Comparison of ENCODE assay signal across 8 mouse cellular contexts in genomic region chr7:133776626-133776996, GRCm38 (mm10). TPM values are rescaled to one million over a fixed set of nuclear protein-coding genes. Genes with fewer than 3 reads are reported as not detected.
DNase-seq lines count a peak whose midpoint lies in the region; ATAC-seq and TF ChIP-seq lines count a peak whose summit lies in the region.

Gene Fank1, plus strand, starts transcription at chr7:133776861.

- intact Hi-C loops in heart, postnatal 25 days (cut with DNase I) = loop anchor here (2.0 kb wide), 1 partner anchor 68 kb away; the partner anchor contains the start of gene Bccip

- no peak for TF ChIP-seq CTCF in G1E (IDR thresholded peaks at IDR 0.05; ENCODE audit: low read depth, low read length)

- DNase-seq in G1E (ENCODE audit: low spot score) = peak; percentile 86
- DNase-seq in cerebellum, adult 11 months = peak; percentile 75
- DNase-seq in heart, postnatal 25 days (ENCODE audit: low spot score) = peak; percentile 74
- peak; percentile 73 to 77 for DNase-seq in layer of hippocampus, adult 8-10 months (ENCODE audit: low spot score in 2 of 2)
- DNase-seq in ovary, adult 18-20 months (ENCODE audit: low spot score) = peak; percentile 83
- peak; percentile 88 for DNase-seq in thymus, postnatal 0 days (ENCODE audit: low spot score)

- 0 out of 2 replicates have a peak within 1 kb of the TSS, but pooled peaks have one; percentile 4 for H3K27ac ChIP-seq in forebrain, embryonic 15.5 days (replicated peaks)
- no peak within 1 kb of the TSS for H3K27ac ChIP-seq in lung, embryonic 16.5 days (ENCODE audit: low read length)

- peaks cover 7% of the 10 kb centered on the region for H3K27me3 ChIP-seq in G1E (ENCODE audit: insufficient read depth, low read length)
- H3K27me3 ChIP-seq in forebrain, embryonic 15.5 days = no peaks in the 10 kb centered on the region
- H3K27me3 ChIP-seq in lung, embryonic 16.5 days (ENCODE audit: control insufficient read depth, insufficient read depth, low read depth, low read length) = peaks cover 3% of the 10 kb centered on the region; the same call in 1 of the 2 replicates

- no peaks in the 10 kb centered on the region for H3K9me3 ChIP-seq in G1E (replicated peaks)
- H3K9me3 ChIP-seq in forebrain, embryonic 15.5 days = no peaks in the 10 kb centered on the region
- H3K9me3 ChIP-seq in lung, embryonic 16.5 days (ENCODE audit: control insufficient read depth, low read length) = no peaks in the 10 kb centered on the region

- H3K4me3 ChIP-seq in G1E (ENCODE audit: low read depth, low read length) = peak within 1 kb of the TSS; percentile 86
- H3K4me3 ChIP-seq in forebrain, embryonic 15.5 days = peak within 1 kb of the TSS; percentile 74
- peak within 1 kb of the TSS; percentile 79 for H3K4me3 ChIP-seq in lung, embryonic 16.5 days (ENCODE audit: low read length)

- 0% methylated on average over 42 of the region's 45 CpGs for WGBS in forebrain, embryonic 15.5 days
- under 1% methylated on average over 34 of the region's 45 CpGs for WGBS in lung, embryonic 16.5 days

- H3K4me2 ChIP-seq in forebrain, embryonic 15.5 days (replicated peaks) = peak within 1 kb of the TSS; percentile 74
- H3K4me2 ChIP-seq in lung, embryonic 16.5 days (ENCODE audit: low read depth, low read length) = peak within 1 kb of the TSS; percentile 86

- no peaks in the 10 kb centered on the region for H3K36me3 ChIP-seq in G1E (replicated peaks)
- no peaks in the 10 kb centered on the region for H3K36me3 ChIP-seq in forebrain, embryonic 15.5 days
- no peaks in the 10 kb centered on the region for H3K36me3 ChIP-seq in lung, embryonic 16.5 days (ENCODE audit: control insufficient read depth, insufficient read depth, low read length)

- H3K9ac ChIP-seq in forebrain, embryonic 15.5 days (replicated peaks) = peak within 1 kb of the TSS; percentile 72
- peak within 1 kb of the TSS; percentile 74 for H3K9ac ChIP-seq in lung, embryonic 16.5 days (ENCODE audit: low read length)

- H3K4me1 ChIP-seq in G1E (ENCODE audit: insufficient read depth, low read depth, low read length) = peaks cover 17% of the 10 kb centered on the region
- peaks cover 18% of the 10 kb centered on the region for H3K4me1 ChIP-seq in forebrain, embryonic 15.5 days
- peaks cover 5% of the 10 kb centered on the region for H3K4me1 ChIP-seq in lung, embryonic 16.5 days (replicated peaks; ENCODE audit: control insufficient read depth, insufficient read depth, low read length)

- ATAC-seq in G1E (ENCODE audit: extremely low read depth, insufficient number of reproducible peaks, low FRiP score, poor library complexity, severe bottlenecking) = peak; percentile 87
- ATAC-seq in forebrain, embryonic 15.5 days (replicated peaks) = peak; percentile 97
- peak; percentile 98 for ATAC-seq in lung, embryonic 16.5 days (ENCODE audit: low read depth)

RNA-seq across cellular contexts. Expression of gene Fank1, which starts in this region (rescaled TPM):
- total RNA-seq in G1E (2014; fragmentation: Nextera tagmentation) = not detected in 2 replicates
- 0.12 TPM in 1 of 2 replicates, not detected in the other for total RNA-seq in G1E (2017)
- not detected in 2 replicates for polyA plus RNA-seq in G1E (2012)
- polyA plus RNA-seq in forebrain, embryonic 15.5 days (2015; fragmentation: Nextera tagmentation; extraction: Ambion mirVana) = 4.0 TPM in 2 replicates
- not detected for total RNA-seq in heart, postnatal 25 days (2021)
- 1 to 10 TPM; 2.7 to 4.6 (median 2.9) TPM for total RNA-seq in layer of hippocampus, adult 8-10 months (2022)
- polyA plus RNA-seq in lung, embryonic 16.5 days (2015; fragmentation: Nextera tagmentation; extraction: Ambion mirVana) = 2.7 and 3.1 TPM in 2 replicates
- 0.23 and 0.33 TPM in 2 replicates for polyA plus RNA-seq in thymus, postnatal 0 days (2015; fragmentation: Nextera tagmentation; extraction: Ambion mirVana)

Comparison
In these comparisons a context has a peak if more than half of its experiments do, and no peak if none do; other contexts are left out.
1. Peak in DNase-seq, ATAC-seq and H3K4me3 ChIP-seq in G1E; RNA of the gene not detected or under 1 TPM.
2. Peak in DNase-seq in heart, postnatal 25 days; RNA of the gene not detected or under 1 TPM.
3. Peak in DNase-seq in thymus, postnatal 0 days; RNA of the gene not detected or under 1 TPM.